Mouse (Mus musculus) bone marrow, adult 2 months (tissue): Measurements from ENCODE around the gene Cryba4.

Experiments
- CTCF ChIP-seq: fragments of 200-500 bp; IDR thresholded peaks from 2 replicates; pipeline ENCODE4 v1.5.1; 2011; ENCODE audit warnings: low read length, control low read depth; ENCODE audit not compliant: control insufficient read depth, insufficient read depth
- POLR2A ChIP-seq: fragments of 200-500 bp; IDR thresholded peaks from 2 replicates; pipeline ENCODE4 v1.6.1; 2011; ENCODE audit warnings: low read depth, mild to moderate bottlenecking, control low read depth, low read length, borderline replicate concordance; ENCODE audit not compliant: control insufficient read depth

DNA sequence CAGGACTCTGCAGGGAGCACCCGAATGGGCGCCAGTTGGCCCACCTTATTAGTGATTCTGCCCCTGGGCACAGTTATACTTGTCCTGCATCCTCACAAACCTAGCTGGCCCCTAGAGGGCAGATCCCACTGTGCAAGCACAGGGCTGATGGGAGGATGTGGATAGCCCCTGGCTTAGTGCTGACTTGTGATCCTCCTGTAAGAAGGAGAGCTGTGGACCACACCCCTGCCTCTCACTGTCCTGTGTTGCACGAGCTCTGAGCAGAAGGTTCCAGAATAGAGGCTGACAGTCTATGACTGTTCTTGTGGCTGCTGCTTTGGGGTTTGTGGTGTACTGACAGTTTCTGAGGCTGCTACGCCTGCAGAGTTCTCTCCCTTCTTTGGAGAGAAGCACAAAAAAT is 49.4 kb upstream of the Cryba4 start:
- TF ChIP-seq POLR2A (no peak), CTCF (no peak)
